Mouse (Mus musculus) CH12.LX (cell line): ENCODE data around the gene Cmas. TPM values are rescaled to one million over a fixed set of nuclear protein-coding genes. Genes with fewer than 3 reads are reported as not detected.
A peak's percentile ranks its signal among the peaks of the same experiment; 100 is the strongest.

Experiments
- DNase-seq: peaks from one replicate; pipeline ENCODE4 v3.0.0-alpha.2; 2013; ENCODE audit errors: extremely low read depth
- H3K27ac ChIP-seq: 2 replicates; pipeline ENCODE4 v1.5.1; 2012; ENCODE audit warnings: low read depth, mild to moderate bottlenecking, control low read depth, moderate library complexity; ENCODE audit not compliant: insufficient read depth
- H3K27me3 ChIP-seq: replicated peaks from 2 replicates; pipeline ENCODE3; 2012; ENCODE audit warnings: inconsistent platforms
- H3K36me3 ChIP-seq, 2 experiments: replicated peaks in 1 of 2; 2 replicates each; pipeline versions ENCODE3 to v1.6.1; 2012; ENCODE audit warnings: inconsistent platforms in 1 of 2, low read length in 1 of 2, mild to moderate bottlenecking in 1 of 2, mixed read lengths in 1 of 2, moderate library complexity in 1 of 2; ENCODE audit not compliant: control insufficient read depth in 1 of 2, insufficient read depth in 1 of 2
- H3K4me1 ChIP-seq, 2 experiments: 2 replicates each; pipeline ENCODE4 v1.6.1; 2012; ENCODE audit warnings: inconsistent platforms in 1 of 2, moderate library complexity in 1 of 2; ENCODE audit not compliant: insufficient read depth in 2 of 2, control insufficient read depth in 1 of 2
- H3K4me2 ChIP-seq: 2 replicates; pipeline ENCODE4 v1.6.1; 2012; ENCODE audit warnings: low read depth, mild to moderate bottlenecking, control low read depth; ENCODE audit not compliant: poor library complexity, insufficient read depth, severe bottlenecking
- H3K4me3 ChIP-seq, 3 experiments: fragments of 150-350 bp in 1 of 3; sonication (generic) in 1 of 3; replicated peaks in 1 of 3; 2 replicates each; pipeline versions ENCODE3 to v1.5.1; 2011 to 2012; ENCODE audit warnings: low read depth in 2 of 3, low read length in 2 of 3, mild to moderate bottlenecking in 2 of 3, moderate library complexity in 2 of 3, control low read depth in 1 of 3, improper control_type of control experiment in 1 of 3, inconsistent platforms in 1 of 3, mixed read lengths in 1 of 3; ENCODE audit not compliant: poor library complexity in 1 of 3
- H3K79me2 ChIP-seq: replicated peaks from 2 replicates; pipeline ENCODE4 v1.6.1; 2012; ENCODE audit warnings: mild to moderate bottlenecking, moderate library complexity; ENCODE audit not compliant: control insufficient read depth, poor library complexity, insufficient read depth, severe bottlenecking; ENCODE audit errors: extremely low read depth
- H3K9ac ChIP-seq: 2 replicates; pipeline ENCODE4 v1.6.1; 2012; ENCODE audit warnings: low read depth, mild to moderate bottlenecking, control low read depth, moderate library complexity; ENCODE audit not compliant: insufficient read depth
- H3K9me3 ChIP-seq: replicated peaks from 2 replicates; pipeline ENCODE3; 2012; ENCODE audit warnings: low read length, inconsistent platforms, mixed read lengths
- BHLHE40 ChIP-seq: IDR thresholded peaks from 2 replicates; pipeline ENCODE4 v1.6.1; 2011; ENCODE audit warnings: mild to moderate bottlenecking, low read depth, low read length, improper control_type of control experiment
- CHD2 ChIP-seq: IDR thresholded peaks from 2 replicates; pipeline ENCODE4 v1.6.1; 2011; ENCODE audit warnings: low read length, improper control_type of control experiment
- CTCF ChIP-seq, 2 experiments: IDR thresholded peaks in 1 of 2; conservative IDR thresholded peaks in 1 of 2; 2 replicates each; pipeline ENCODE4 v1.5.1; 2011 to 2012; ENCODE audit warnings: low read depth in 2 of 2, low read length in 2 of 2, improper control_type of control experiment in 1 of 2, inconsistent platforms in 1 of 2, mild to moderate bottlenecking in 1 of 2, moderate library complexity in 1 of 2
- E2F4 ChIP-seq: IDR thresholded peaks from 2 replicates; pipeline ENCODE4 v1.6.1; 2011; ENCODE audit warnings: low read depth, low read length, improper control_type of control experiment; ENCODE audit not compliant: insufficient replicate concordance
- ELF1 ChIP-seq: IDR thresholded peaks from 2 replicates; pipeline ENCODE4 v1.6.1; 2014; ENCODE audit warnings: low read depth, mild to moderate bottlenecking, inconsistent platforms, low read length, improper control_type of control experiment
- IRF4 ChIP-seq: IDR thresholded peaks from 2 replicates; pipeline ENCODE4 v1.6.1; 2014; ENCODE audit warnings: low read depth, mild to moderate bottlenecking, inconsistent platforms, low read length, improper control_type of control experiment
- JUN ChIP-seq: IDR thresholded peaks from 2 replicates; pipeline ENCODE4 v1.6.1; 2011; ENCODE audit warnings: low read depth, mild to moderate bottlenecking, low read length, improper control_type of control experiment, moderate library complexity; ENCODE audit not compliant: insufficient read depth
- JUND ChIP-seq: conservative IDR thresholded peaks from 2 replicates; pipeline ENCODE4 v1.6.1; 2011; ENCODE audit warnings: low read depth, low read length, improper control_type of control experiment
- KAT2A ChIP-seq: IDR thresholded peaks from 2 replicates; pipeline ENCODE4 v1.6.1; 2012; ENCODE audit warnings: low read length, improper control_type of control experiment, inconsistent platforms; ENCODE audit not compliant: insufficient replicate concordance
- MAX ChIP-seq: IDR thresholded peaks from 2 replicates; pipeline ENCODE4 v1.6.1; 2011; ENCODE audit warnings: low read length, improper control_type of control experiment
- MEF2A ChIP-seq: IDR thresholded peaks from 2 replicates; pipeline ENCODE4 v1.6.1; 2014; ENCODE audit warnings: low read depth, mild to moderate bottlenecking, inconsistent platforms, low read length, improper control_type of control experiment, borderline replicate concordance
- MYC ChIP-seq: IDR thresholded peaks from 2 replicates; pipeline ENCODE4 v1.6.1; 2011; ENCODE audit warnings: low read depth, mild to moderate bottlenecking, improper control_type of control experiment, low read length
- NRF1 ChIP-seq: IDR thresholded peaks from 2 replicates; pipeline ENCODE4 v1.6.1; 2014; ENCODE audit warnings: low read depth, mild to moderate bottlenecking, inconsistent platforms, low read length, improper control_type of control experiment, moderate library complexity
- PAX5 ChIP-seq: IDR thresholded peaks from 2 replicates; pipeline ENCODE4 v1.6.1; 2012; ENCODE audit warnings: low read length, inconsistent platforms, mixed read lengths
- RAD21 ChIP-seq: IDR thresholded peaks from 2 replicates; pipeline ENCODE4 v1.6.1; 2011; ENCODE audit warnings: low read depth, mild to moderate bottlenecking, low read length, improper control_type of control experiment, moderate library complexity
- RCOR1 ChIP-seq: conservative IDR thresholded peaks from 2 replicates; pipeline ENCODE4 v1.6.1; 2012; ENCODE audit warnings: low read depth, mild to moderate bottlenecking, inconsistent platforms, low read length, improper control_type of control experiment
- SMC3 ChIP-seq: IDR thresholded peaks from 2 replicates; pipeline ENCODE4 v1.6.1; 2011; ENCODE audit warnings: low read depth, low read length, improper control_type of control experiment
- TBP ChIP-seq: conservative IDR thresholded peaks from 2 replicates; pipeline ENCODE4 v1.6.1; 2011; ENCODE audit warnings: low read depth, low read length, improper control_type of control experiment
- UBTF ChIP-seq: IDR thresholded peaks from 2 replicates; pipeline ENCODE4 v1.6.1; 2012; ENCODE audit warnings: low read depth, mild to moderate bottlenecking, inconsistent platforms, low read length, improper control_type of control experiment, moderate library complexity
- ZC3H11A ChIP-seq: IDR thresholded peaks from 2 replicates; pipeline ENCODE4 v1.6.1; 2012; ENCODE audit warnings: low read depth, mild to moderate bottlenecking, inconsistent platforms, low read length, improper control_type of control experiment
- ZMIZ1 ChIP-seq: IDR thresholded peaks from 2 replicates; pipeline ENCODE4 v1.6.1; 2012; ENCODE audit warnings: low read depth, mild to moderate bottlenecking, inconsistent platforms, low read length, improper control_type of control experiment
- ZNF384 ChIP-seq: IDR thresholded peaks from 2 replicates; pipeline ENCODE4 v1.6.1; 2012; ENCODE audit warnings: low read depth, low read length, improper control_type of control experiment, inconsistent platforms
- dilution Hi-C: fragments of 300-500 bp; cut with MboI; formaldehyde crosslinking; loops from 2 replicates; pipeline ENCODE4 v1.14.3; 2020; ENCODE audit warnings: low sequenced_read_pairs; ENCODE audit not compliant: extremely low pct_unique_long_range_greater_than_20kb, extremely low pct_ligation_motif_present
- in situ Hi-C: fragments of 300-500 bp; cut with MboI; formaldehyde crosslinking; loops from 3 replicates; pipeline ENCODE4 v1.14.3; 2019; ENCODE audit warnings: low sequenced_read_pairs, low pct_ligation_motif_present, low pct_unique_long_range_greater_than_20kb, mixed read lengths
- polyA plus RNA-seq: library from polyadenylated mRNA; unstranded; fragments of >175 nt; gene quantifications from 2 replicates; pipeline ENCODE4 v1.2.1, GENCODE M21; 2012; ENCODE audit warnings: low read depth; ENCODE audit not compliant: insufficient read length
- total RNA-seq, 2 experiments: library from RNA; depleted of rRNA; stranded (reverse); fragments of 300-350 nt in 1 of 2; fragments of >200 nt in 1 of 2; gene quantifications; 2 replicates each; pipeline ENCODE4 v1.2.3; 2012 to 2014

The Cmas gene
- total and polyA plus RNA-seq, 3 experiments = 39.5 to 63.9 (median 62.4) TPM

DNA sequence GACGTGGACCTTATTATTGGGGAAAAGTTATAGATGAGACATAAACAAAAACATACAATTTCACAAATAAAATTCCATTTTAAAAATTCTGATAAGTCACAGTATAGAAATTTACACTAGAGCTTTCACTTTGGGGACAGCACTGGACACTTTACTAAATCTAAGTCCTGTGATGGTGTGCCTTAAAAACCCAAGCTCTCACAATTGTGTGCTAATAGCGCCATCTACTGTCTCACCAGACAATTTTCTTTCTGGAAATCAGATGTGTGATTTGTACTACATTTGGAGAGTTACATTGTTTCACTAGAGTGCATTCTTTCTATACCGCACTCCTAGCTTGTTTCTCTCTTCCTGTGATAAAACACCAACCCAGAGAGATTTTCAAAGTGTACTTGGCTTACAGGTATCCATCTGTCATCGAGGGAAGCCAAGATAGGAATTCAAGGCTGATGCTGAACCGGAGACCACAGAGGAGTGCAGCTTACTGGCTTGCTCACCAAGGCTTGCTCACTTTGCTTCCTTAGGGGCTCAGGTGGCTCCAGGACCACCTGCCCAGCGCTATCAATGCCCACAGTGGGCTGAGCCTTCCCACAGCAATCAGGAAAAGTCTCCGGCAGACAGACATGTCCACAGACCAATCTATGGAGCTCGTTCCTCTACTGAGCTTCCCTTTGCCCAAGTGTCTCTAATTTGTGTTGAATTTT, 21.0 kb upstream of the Cmas start:
- in situ Hi-C loops (loop anchor here (25.0 kb wide), 1 partner anchor 1248 kb away; no protein-coding TSS in a partner anchor), dilution Hi-C loops (no loop called here)
- no peaks in the 10 kb centered on the region for H3K36me3 ChIP-seq
- no peaks in the 10 kb centered on the region for H3K79me2 ChIP-seq
- no peak overlapping the region for H3K4me2 ChIP-seq
- H3K27me3 ChIP-seq = no peaks in the 10 kb centered on the region
- H3K4me3 ChIP-seq = no peak overlapping the region
- H3K9me3 ChIP-seq = no peaks in the 10 kb centered on the region
- no peak overlapping the region for H3K27ac ChIP-seq
- H3K9ac ChIP-seq = no peak overlapping the region
- TF ChIP-seq ZMIZ1 (no peak), RCOR1 (no peak), JUND (0 out of 2 replicates have a peak, but pooled peaks have one; percentile 34), SMC3 (peak; percentile 81), ZC3H11A (peak; percentile 29; the same call in 1 of the 2 replicates), UBTF (no peak), RAD21 (peak; percentile 94), CTCF (conservative IDR thresholded peaks at IDR 0.05 in 1 of 2, IDR thresholded peaks at IDR 0.05 in 1 of 2; ENCODE audit: low read depth in 2 of 2, low read length in 2 of 2) (peak; percentile 52 to 89), BHLHE40 (0 out of 2 replicates have a peak, but pooled peaks have one; percentile 4), KAT2A (no peak), ZNF384 (no peak), MYC (0 out of 2 replicates have a peak, but pooled peaks have one; percentile 33), IRF4 (0 out of 2 replicates have a peak, but pooled peaks have one; percentile 21), MAX (no peak)
- DNase-seq = peak; percentile 58
- H3K4me1 ChIP-seq = no peaks in the 10 kb centered on the region

DNA sequence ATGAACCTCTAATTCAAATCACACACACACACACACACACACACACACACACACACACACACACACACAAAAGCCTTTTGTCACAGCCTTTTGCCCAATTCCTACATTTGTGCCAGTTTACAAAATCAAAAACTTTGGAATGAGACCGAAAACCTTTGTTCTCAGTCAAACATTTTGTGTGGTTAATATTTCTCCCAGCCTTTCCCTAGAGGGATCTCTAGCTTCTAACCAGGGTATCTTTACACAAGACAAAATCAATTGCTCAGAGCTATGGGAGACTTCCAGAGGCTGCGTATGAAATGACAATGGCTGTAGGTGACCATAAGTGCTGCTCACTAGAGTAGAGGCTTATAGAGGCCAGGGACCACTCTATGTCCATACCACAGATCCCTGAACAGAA, 18.3 kb upstream of the Cmas start:
- H3K4me1 ChIP-seq = no peaks in the 10 kb centered on the region
- no peak for TF ChIP-seq MEF2A
- TF ChIP-seq E2F4 = no peak
- TF ChIP-seq PAX5 = no peak
- TF ChIP-seq NRF1 = no peak
- TF ChIP-seq CHD2 = no peak
- TF ChIP-seq JUND = no peak
- TF ChIP-seq JUN = no peak
- no peak for TF ChIP-seq CTCF (conservative IDR thresholded peaks at IDR 0.05 in 1 of 2, IDR thresholded peaks at IDR 0.05 in 1 of 2; ENCODE audit: low read depth in 2 of 2, low read length in 2 of 2)
- no peak for TF ChIP-seq TBP
- TF ChIP-seq ELF1 = no peak
- H3K79me2 ChIP-seq = no peaks in the 10 kb centered on the region
- no peak overlapping the region for H3K27ac ChIP-seq
- DNase-seq = no peak
- no peak overlapping the region for H3K4me2 ChIP-seq
- H3K9ac ChIP-seq = no peak overlapping the region
- H3K27me3 ChIP-seq = no peaks in the 10 kb centered on the region
- no peak overlapping the region for H3K4me3 ChIP-seq
- in situ Hi-C loops (loop anchor here (25.0 kb wide), 1 partner anchor 1251 kb away; no protein-coding TSS in a partner anchor), dilution Hi-C loops (no loop called here)
- H3K9me3 ChIP-seq = no peaks in the 10 kb centered on the region
- no peaks in the 10 kb centered on the region for H3K36me3 ChIP-seq
